Mouse (Mus musculus): ENCODE measurements around the gene 4933402J07Rik. TPM values are rescaled to one million over a fixed set of nuclear protein-coding genes. Genes with fewer than 3 reads are reported as not detected.

The 4933402J07Rik gene
- polyA plus RNA-seq, 1 experiment from 2014 or later = not detected

DNA sequence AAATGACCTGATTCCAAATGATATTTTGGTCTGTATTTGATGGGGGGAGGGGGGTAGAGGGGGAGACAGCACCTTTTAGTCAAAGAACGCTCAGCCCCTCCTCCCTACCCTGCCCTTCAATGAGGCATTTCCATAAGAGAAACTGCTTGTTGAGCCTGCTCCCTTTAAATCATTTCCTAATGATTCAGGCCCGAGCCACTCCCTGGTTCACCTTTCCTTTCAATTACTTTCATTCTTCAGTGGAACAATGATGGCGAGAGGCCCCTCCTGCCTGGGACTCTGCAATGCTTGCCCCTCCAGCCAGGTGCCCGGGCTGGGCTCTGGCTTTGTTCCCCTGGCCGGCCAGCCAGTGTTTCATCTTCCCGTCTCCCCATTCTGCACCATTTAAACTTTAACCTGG lies 66.0 kb downstream of the 4933402J07Rik start:
- H3K4me2 ChIP-seq (replicated peaks) = no peak overlapping the region
- H3K4me1 ChIP-seq (replicated peaks) = 0 out of 2 replicates have a peak, but pooled peaks cover 4% of the 10 kb centered on the region
- no peaks in the 10 kb centered on the region for H3K9me3 ChIP-seq
- H3K36me3 ChIP-seq = no peaks in the 10 kb centered on the region
- whole genome bisulfite sequencing = 37% methylated on average over 6 of the region's 6 CpGs
- H3K4me3 ChIP-seq (replicated peaks) = no peak overlapping the region
- H3K27me3 ChIP-seq = no peaks in the 10 kb centered on the region
- no peak overlapping the region for H3K27ac ChIP-seq
- H3K9ac ChIP-seq (replicated peaks) = no peak overlapping the region
- ATAC-seq = no peak

GRCm38 (mm10) chr8:87631776-87632175 lies 68.1 kb downstream of the 4933402J07Rik start:
- ATAC-seq = no peak
- 0 out of 2 replicates have a peak, but pooled peaks cover 4% of the 10 kb centered on the region for H3K4me1 ChIP-seq (replicated peaks)
- H3K9me3 ChIP-seq = no peaks in the 10 kb centered on the region
- H3K27ac ChIP-seq = no peak overlapping the region
- H3K27me3 ChIP-seq = no peaks in the 10 kb centered on the region
- H3K36me3 ChIP-seq = no peaks in the 10 kb centered on the region
- H3K4me2 ChIP-seq (replicated peaks) = no peak overlapping the region
- 89% methylated on average over 7 of the region's 7 CpGs for WGBS
- H3K4me3 ChIP-seq (replicated peaks) = no peak overlapping the region
- no peak overlapping the region for H3K9ac ChIP-seq (replicated peaks)

DNA sequence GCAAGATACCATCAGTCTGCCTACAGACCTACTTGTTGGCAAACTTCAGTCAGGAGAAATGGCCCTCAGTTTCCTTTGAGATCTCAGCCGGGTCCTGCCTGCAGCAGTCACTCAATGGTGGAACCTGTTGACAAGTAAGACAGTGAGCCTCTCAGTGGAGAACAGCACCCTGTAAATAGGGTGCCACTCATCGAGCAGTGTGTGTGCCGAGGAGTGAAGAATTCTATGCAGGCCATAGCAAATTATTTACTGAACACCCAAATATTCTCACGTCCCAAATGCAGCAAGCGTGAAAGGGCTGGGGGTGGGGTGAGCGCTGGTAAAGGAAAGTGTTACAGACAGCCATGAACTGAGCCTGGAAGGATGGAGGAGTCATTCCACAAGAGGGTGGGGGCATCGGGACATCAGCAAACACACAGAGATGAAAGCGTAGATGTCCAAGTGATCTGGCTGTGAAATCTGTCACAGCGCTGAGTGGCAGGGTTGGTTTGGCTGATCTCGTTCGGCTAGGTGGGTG lies 72.6 kb downstream of the 4933402J07Rik start:
- no peaks in the 10 kb centered on the region for H3K36me3 ChIP-seq
- H3K4me1 ChIP-seq (replicated peaks) = no peaks in the 10 kb centered on the region
- no peak overlapping the region for H3K27ac ChIP-seq
- no peaks in the 10 kb centered on the region for H3K9me3 ChIP-seq
- H3K4me2 ChIP-seq (replicated peaks) = no peak overlapping the region
- 85% methylated on average over 11 of the region's 11 CpGs for WGBS
- ATAC-seq = no peak
- H3K27me3 ChIP-seq = no peaks in the 10 kb centered on the region
- no peak overlapping the region for H3K4me3 ChIP-seq (replicated peaks)
- no peak overlapping the region for H3K9ac ChIP-seq (replicated peaks)

Other genes starting within 250 kb of the 4933402J07Rik start
- gene Cbln1, start 91.2 kb upstream of the 4933402J07Rik start, polyA plus RNA-seq (2015; fragmentation: Nextera tagmentation; extraction: Ambion mirVana) = 11.3 and 12.9 TPM in 2 replicates

Data from midbrain, embryonic 13.5 days (tissue).